Mouse (Mus musculus) kidney, embryonic 14.5 days (tissue): Measurements from ENCODE around the gene Zic1. TPM values are rescaled to one million over a fixed set of nuclear protein-coding genes. Genes with fewer than 3 reads are reported as not detected.

ENCODE experiments used
- ATAC-seq: fragments of 200-750 bp; cut with Nextera tagmentation; 2 replicates; pipeline ENCODE4 v1.8.0; 2017; ENCODE audit warnings: moderate number of reproducible peaks, mild to moderate bottlenecking, moderate TSS enrichment, moderate library complexity; ENCODE audit not compliant: low FRiP score, low TSS enrichment
- H3K27ac ChIP-seq: fragments of 300-500 bp; sonication (generic); 2 replicates; pipeline ENCODE4 v1.5.1; 2014; ENCODE audit warnings: low read depth, mild to moderate bottlenecking, low read length, moderate library complexity, mixed read lengths
- H3K27me3 ChIP-seq: fragments of 300-500 bp; sonication (generic); 2 replicates; pipeline ENCODE4 v1.6.1; 2014; ENCODE audit warnings: mild to moderate bottlenecking, low read length; ENCODE audit not compliant: control insufficient read depth, insufficient read depth
- H3K36me3 ChIP-seq: fragments of 300-500 bp; sonication (generic); 2 replicates; pipeline ENCODE4 v1.6.1; 2014; ENCODE audit warnings: low read length, mixed read lengths; ENCODE audit not compliant: control insufficient read depth, insufficient read depth
- H3K4me1 ChIP-seq: fragments of 300-500 bp; sonication (generic); 2 replicates; pipeline ENCODE4 v1.6.1; 2014; ENCODE audit warnings: low read length, mixed read lengths; ENCODE audit not compliant: control insufficient read depth, insufficient read depth
- H3K4me2 ChIP-seq: fragments of 300-500 bp; sonication (generic); replicated peaks from 2 replicates; pipeline ENCODE4 v1.6.1; 2014; ENCODE audit warnings: low read depth, mild to moderate bottlenecking, low read length
- H3K4me3 ChIP-seq: fragments of 300-500 bp; sonication (generic); 2 replicates; pipeline ENCODE4 v1.5.1; 2014; ENCODE audit warnings: mild to moderate bottlenecking, low read length
- H3K9ac ChIP-seq: fragments of 300-500 bp; sonication (generic); 2 replicates; pipeline ENCODE4 v1.6.1; 2014; ENCODE audit warnings: low read depth, mild to moderate bottlenecking, low read length, moderate library complexity
- H3K9me3 ChIP-seq: fragments of 300-500 bp; sonication (generic); 2 replicates; pipeline ENCODE4 v1.6.1; 2016; ENCODE audit warnings: low read length; ENCODE audit not compliant: control insufficient read depth
- WGBS: fragments of 180-500 bp; shearing (Covaris S2); extraction: QIAGEN DNeasy Blood & Tissue Kit; methylation state at CpG from one replicate; pipeline ENCODE4 v1.1.7; 2014; 5-methylcytosine and 5-hydroxymethylcytosine counted together
- polyA plus RNA-seq: library from polyadenylated mRNA; unstranded; fragments of >200 nt; fragmentation: Nextera tagmentation; extraction: Ambion mirVana; gene quantifications from 2 replicates; pipeline ENCODE4 v1.2.1, GENCODE M21; 2014

Zic1 gene
- polyA plus RNA-seq, 1 experiment from 2014 or later = 0.04 TPM

DNA sequence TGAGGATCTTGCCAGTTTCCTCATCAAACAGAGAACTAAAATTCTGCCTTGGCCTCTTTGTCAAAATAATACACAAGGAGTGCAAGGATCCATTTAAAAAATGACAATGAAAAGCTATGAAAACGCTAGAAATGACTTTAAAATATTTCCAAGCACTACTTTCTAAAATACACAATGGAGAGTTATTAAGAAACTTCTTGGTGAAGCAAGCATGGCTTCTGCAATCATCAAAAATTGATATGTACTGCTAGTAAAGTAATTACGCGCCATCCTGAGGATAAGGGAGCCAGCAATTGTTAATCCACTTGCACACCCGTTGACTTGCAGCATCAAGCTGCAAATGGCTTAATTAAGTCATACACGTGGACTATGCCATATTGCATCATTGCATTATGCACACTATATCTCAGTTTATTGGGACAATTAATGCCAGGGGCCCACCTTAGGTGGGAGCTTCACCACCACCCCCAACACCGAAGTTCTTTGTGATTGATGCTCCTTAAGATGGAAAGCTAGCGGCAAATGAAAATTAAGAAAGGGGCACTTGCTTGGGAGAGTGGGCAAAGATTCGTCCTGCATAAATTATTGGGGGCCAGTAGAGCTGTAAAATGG lies 35.0 kb upstream of the Zic1 start:
- no peaks in the 10 kb centered on the region for H3K9me3 ChIP-seq
- no peak for ATAC-seq
- H3K4me1 ChIP-seq = no peaks in the 10 kb centered on the region
- no peak overlapping the region for H3K27ac ChIP-seq
- peaks cover 98% of the 10 kb centered on the region for H3K27me3 ChIP-seq
- no peak overlapping the region for H3K4me3 ChIP-seq
- no peak overlapping the region for H3K4me2 ChIP-seq
- H3K9ac ChIP-seq = no peak overlapping the region
- WGBS = 4% methylated on average over 8 of the region's 8 CpGs
- H3K36me3 ChIP-seq = no peaks in the 10 kb centered on the region

DNA sequence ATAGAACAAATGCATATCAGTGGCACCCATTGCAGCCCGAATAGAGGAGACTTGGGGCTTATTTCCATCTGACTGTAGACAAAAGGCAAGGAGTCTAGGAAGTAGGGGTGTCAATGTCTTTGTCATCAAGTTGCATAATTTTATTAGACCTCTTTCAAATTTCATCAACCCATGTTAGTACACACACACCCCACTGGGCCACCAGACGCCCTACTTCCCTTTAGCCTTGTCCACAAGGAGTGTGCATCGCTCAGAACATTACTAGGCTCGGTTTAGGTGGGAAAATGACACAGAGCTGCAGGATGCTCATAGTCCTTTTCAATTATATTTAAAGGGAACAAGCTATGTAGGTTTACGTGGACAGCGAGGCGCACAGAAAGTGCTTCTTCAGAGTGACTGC lies 34.4 kb upstream of the Zic1 start:
- peaks cover 98% of the 10 kb centered on the region for H3K27me3 ChIP-seq
- H3K27ac ChIP-seq = no peak overlapping the region
- no peak for ATAC-seq
- H3K9me3 ChIP-seq = no peaks in the 10 kb centered on the region
- WGBS = 7% methylated on average over 7 of the region's 7 CpGs
- H3K9ac ChIP-seq = no peak overlapping the region
- no peak overlapping the region for H3K4me3 ChIP-seq
- no peak overlapping the region for H3K4me2 ChIP-seq
- no peaks in the 10 kb centered on the region for H3K4me1 ChIP-seq
- no peaks in the 10 kb centered on the region for H3K36me3 ChIP-seq

DNA sequence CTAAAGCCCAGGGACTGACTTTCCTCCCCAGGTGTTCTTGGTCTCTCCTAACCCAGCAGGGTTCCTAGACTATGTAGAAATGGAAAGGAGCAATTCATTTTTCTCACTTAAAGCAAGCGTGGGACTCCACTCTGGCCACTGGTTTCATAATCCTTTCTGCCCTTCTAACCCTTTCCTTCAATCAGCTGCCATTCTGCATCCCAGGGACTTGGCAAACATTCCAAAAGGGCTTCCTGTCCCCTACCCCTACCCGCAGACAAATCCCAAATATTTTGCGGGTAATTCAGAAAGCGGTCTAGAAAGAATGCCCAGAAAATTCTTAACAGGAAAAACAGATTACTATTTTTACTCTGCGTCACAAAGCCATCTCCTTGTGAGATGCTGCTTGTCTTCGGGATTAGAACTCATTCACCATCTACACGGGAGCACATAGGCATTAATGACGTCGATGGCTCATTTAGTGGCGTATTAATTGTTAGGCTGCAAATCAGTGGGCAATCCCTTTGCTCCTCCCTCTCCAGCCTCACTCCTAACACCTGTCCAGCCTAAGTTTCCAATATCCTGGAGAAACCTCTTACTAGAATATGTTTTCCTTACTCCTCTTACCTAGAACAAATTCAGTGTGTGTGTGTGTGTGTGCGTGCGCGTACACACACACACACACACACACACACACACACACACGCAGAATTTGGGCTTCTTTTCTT lies 29.6 kb upstream of the Zic1 start:
- Histone ChIP-seq H3K9ac (no peak overlapping the region), H3K27me3 (peaks cover 96% of the 10 kb centered on the region), H3K4me2 (no peak overlapping the region), H3K4me3 (no peak overlapping the region), H3K36me3 (no peaks in the 10 kb centered on the region), H3K9me3 (no peaks in the 10 kb centered on the region), H3K4me1 (no peaks in the 10 kb centered on the region), H3K27ac (no peak overlapping the region)
- 5% methylated on average over 14 of the region's 14 CpGs for WGBS
- ATAC-seq = no peak

DNA sequence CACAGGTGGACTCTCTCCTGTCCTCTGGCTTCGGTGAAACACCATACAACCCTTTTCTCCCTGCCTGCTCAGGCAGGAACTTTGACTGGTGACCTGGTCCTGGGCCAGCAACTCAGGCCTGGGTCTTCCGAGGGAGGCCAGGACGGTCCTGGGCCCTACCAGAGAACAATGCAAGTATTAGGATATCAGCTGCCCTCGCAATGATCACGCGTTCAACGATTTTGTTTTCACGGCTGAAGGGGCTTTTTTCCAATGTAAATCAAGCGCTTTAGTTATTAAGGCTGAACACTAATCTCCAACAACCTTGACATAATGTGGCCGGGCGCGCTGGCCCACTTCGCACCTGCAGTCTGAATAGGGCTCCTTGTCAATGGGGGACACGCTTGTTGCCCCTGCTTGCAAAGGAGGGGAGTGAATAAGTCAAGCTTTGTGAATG lies 28.6 kb upstream of the Zic1 start:
- Histone ChIP-seq H3K4me1 (no peaks in the 10 kb centered on the region), H3K27me3 (peaks cover 96% of the 10 kb centered on the region), H3K4me2 (no peak overlapping the region), H3K9ac (no peak overlapping the region), H3K27ac (no peak overlapping the region), H3K36me3 (no peaks in the 10 kb centered on the region), H3K4me3 (no peak overlapping the region), H3K9me3 (no peaks in the 10 kb centered on the region)
- 2% methylated on average over 14 of the region's 14 CpGs for WGBS
- no peak for ATAC-seq

DNA sequence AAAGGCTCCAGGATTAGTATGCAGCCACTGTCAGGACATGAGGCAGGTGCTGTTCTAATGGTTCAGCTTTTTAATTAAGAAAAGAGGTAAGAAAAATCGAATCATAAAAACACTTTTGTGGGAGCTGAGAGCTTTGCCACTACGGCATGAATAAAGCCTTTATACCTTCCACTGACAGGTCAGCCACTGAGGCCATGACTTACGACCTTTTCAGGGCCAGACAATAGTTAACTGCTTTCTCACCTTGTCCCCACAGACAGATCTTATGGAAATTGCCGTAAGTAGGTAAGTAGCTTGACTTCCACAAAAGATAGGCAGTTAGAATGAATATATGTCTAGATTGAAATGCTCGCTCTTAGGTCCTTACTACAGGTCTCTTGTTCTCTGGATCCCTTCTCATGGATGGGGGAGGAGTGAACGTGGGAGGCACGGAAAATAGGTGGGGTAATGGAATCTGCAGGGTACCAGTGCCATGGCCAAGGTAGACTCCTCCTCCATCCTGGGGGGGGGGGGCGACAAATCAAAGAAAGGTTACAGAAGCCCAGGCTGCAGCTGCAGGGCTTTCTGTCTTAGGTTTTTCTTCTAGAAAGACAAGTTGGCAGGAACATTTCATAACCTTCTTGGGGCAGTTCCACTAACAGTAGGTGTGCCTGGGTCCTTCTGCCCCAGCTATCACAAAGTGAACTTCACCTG lies 27.9 kb upstream of the Zic1 start:
- H3K4me1 ChIP-seq = no peaks in the 10 kb centered on the region
- 5% methylated on average over 8 of the region's 8 CpGs for WGBS
- H3K4me2 ChIP-seq = no peak overlapping the region
- no peak overlapping the region for H3K27ac ChIP-seq
- H3K9me3 ChIP-seq = no peaks in the 10 kb centered on the region
- no peaks in the 10 kb centered on the region for H3K36me3 ChIP-seq
- no peak overlapping the region for H3K9ac ChIP-seq
- H3K27me3 ChIP-seq = peaks cover 97% of the 10 kb centered on the region
- ATAC-seq = no peak
- no peak overlapping the region for H3K4me3 ChIP-seq

DNA sequence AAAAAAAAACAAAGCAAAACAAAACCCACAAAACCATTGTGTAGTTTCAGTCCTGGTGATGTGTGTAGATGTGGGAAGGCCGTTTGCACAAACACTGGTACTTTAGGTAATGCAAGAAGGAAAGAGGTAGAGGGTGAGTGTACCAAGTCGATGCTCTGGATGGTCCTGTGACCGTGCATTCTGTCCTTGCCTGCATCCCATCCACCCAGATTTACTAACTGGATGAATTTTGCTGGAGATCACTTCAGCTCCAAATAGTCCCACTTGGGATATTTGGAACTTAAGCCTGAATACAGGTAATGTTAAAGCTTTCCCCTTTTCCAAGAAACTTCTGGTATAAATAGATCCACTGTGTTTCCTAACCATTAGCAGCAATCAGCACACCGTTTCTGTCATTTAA lies 22.6 kb upstream of the Zic1 start:
- H3K4me1 ChIP-seq = no peaks in the 10 kb centered on the region
- no peak overlapping the region for H3K4me2 ChIP-seq
- H3K36me3 ChIP-seq = no peaks in the 10 kb centered on the region
- H3K27me3 ChIP-seq = peaks cover 100% of the 10 kb centered on the region
- H3K9ac ChIP-seq = no peak overlapping the region
- ATAC-seq = no peak
- WGBS = 0% methylated on average over 4 of the region's 4 CpGs
- no peak overlapping the region for H3K4me3 ChIP-seq
- H3K27ac ChIP-seq = no peak overlapping the region
- no peaks in the 10 kb centered on the region for H3K9me3 ChIP-seq

DNA sequence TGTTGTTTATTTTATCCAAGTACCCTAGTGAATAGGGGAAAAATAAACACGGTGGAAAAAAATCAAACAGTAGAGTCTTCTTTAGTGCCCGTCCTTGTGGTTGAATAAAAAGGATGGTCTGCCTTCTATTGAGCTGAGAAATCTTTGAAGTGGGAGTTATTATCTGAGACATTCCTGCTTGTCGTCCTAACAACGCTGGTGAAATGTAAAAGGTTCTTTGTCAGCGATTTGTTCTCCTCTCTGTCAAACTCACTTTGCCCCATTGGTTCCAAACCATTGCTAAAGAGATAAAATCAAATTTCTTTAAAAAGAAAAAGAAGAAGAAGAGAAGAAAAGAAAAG lies 22.1 kb upstream of the Zic1 start:
- no peaks in the 10 kb centered on the region for H3K4me1 ChIP-seq
- H3K27me3 ChIP-seq = peaks cover 100% of the 10 kb centered on the region
- ATAC-seq = no peak
- no peak overlapping the region for H3K9ac ChIP-seq
- H3K27ac ChIP-seq = no peak overlapping the region
- H3K9me3 ChIP-seq = no peaks in the 10 kb centered on the region
- H3K36me3 ChIP-seq = no peaks in the 10 kb centered on the region
- under 1% methylated on average over 5 of the region's 5 CpGs for WGBS
- no peak overlapping the region for H3K4me3 ChIP-seq
- H3K4me2 ChIP-seq = no peak overlapping the region

DNA sequence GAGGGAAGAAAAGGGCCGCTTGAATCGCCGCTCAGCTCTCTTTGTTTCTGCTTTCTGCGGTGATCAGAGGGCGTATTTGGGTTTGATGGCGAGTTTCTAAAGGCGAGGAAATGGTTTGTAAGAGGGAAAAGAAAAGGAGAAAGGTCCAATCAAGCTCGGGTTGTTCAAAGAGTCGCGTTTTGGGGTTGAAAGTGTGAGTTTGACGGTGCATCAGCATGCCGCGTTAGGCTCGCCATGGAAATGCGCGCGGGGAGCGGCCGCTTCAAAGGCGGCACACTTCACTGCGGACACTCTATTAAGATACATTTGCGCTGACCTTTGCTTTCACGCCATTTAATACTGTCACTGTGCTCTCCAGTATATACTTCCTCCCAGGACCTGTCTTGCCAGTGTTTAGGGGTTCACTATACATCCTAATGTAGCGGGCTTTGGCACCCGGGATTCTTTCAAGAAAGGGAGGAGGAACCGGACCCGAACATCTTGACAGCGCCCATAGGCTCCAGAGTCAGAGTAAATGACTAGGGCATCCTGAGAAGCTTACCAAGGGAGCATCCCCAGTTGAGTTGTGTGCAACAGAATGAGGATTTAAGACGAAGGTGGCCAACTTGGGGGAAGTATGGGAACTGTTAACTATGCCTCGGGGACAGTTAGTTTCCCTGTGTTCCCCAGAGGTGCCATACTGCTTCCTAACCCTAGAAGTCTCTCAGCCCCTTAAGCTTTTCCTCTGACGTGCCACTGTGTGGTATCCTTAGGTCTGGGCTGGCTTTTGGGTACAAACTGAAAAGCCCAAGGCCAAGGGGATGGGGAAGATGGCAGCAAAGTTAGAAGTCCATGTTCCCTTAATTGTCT lies 21.5 kb upstream of the Zic1 start:
- Histone ChIP-seq H3K27me3 (peaks cover 99% of the 10 kb centered on the region), H3K36me3 (no peaks in the 10 kb centered on the region), H3K4me3 (no peak overlapping the region), H3K9ac (no peak overlapping the region), H3K4me1 (no peaks in the 10 kb centered on the region), H3K9me3 (no peaks in the 10 kb centered on the region), H3K27ac (no peak overlapping the region), H3K4me2 (no peak overlapping the region)
- no peak for ATAC-seq
- under 1% methylated on average over 31 of the region's 31 CpGs for WGBS
